Mouse (Mus musculus) T-helper 2 cell (primary cell): Measurements from ENCODE around the gene March1.

Source experiments
- in situ Hi-C: fragments of 300-600 bp; cut with MboI, MseI; formaldehyde crosslinking; loops from one replicate; pipeline ENCODE4 v1.15.1; 2025; ENCODE audit warnings: high pct_unique_total_duplicates

Gene March1

DNA sequence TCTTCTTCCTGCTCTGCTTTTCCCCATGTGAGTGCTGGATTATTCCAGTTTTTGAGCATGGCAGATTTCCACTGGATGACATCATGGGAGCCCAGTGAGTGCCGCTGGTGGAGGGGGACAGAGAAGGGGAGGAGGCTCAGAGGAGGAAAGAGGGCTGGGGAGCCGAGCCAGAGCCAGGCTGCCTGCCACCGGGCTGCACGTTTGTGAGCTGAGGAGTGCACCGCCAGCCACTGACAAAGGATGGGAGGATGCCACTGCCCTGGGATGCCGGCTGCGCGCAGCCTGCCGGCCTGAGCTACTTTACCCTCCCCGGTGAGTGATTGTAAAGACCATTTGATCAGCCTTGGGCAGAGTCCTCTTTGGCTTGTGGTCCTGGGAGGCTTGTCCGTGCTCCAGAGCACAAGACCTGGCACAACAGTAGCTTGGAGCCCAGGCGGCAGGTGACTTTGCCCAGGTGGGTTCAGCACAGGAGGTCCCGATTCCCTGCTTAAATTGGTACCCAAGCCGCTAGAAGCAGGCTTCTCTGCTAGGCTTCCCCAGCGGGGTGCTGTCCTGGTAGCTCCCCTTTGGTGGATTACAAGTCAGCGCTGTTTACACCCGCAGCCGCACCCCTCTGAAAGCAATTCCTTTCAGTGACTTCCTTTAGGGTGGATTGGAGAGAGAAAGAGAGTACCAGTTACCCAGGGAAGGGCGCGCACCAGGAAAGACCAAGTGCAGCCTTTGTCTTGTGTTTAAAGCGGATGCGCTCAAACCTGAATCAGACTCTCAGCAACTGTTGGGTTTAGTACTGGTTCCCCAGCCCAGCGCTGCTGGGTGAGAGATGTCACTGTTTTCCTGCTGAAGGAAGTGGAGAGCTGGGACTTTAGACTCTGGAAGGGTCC lies at the start of gene March1:
Gene March1 (plus strand): TSS at position 30 of the 881 bp plus-strand sequence.
- in situ Hi-C loops: no loop called here

DNA sequence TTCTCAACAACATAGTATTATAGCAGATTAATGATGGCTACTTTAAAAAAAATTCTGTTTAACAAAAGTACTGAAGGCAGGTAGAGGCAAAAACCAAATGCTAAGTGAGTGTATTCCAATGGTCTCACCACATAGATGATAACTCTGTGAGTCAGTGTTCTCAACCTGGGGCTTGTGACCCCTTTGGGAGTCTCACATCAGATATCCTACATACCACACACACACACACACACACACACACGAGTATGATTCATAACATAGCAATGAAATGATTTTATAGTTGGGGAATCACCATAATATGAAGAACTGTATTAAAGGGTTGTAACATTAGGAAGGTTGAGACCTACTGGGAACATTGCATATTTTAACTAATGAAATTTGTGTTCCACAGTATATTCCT lies 30.8 kb upstream of the March1 start:
- in situ Hi-C loops: no loop called here

DNA sequence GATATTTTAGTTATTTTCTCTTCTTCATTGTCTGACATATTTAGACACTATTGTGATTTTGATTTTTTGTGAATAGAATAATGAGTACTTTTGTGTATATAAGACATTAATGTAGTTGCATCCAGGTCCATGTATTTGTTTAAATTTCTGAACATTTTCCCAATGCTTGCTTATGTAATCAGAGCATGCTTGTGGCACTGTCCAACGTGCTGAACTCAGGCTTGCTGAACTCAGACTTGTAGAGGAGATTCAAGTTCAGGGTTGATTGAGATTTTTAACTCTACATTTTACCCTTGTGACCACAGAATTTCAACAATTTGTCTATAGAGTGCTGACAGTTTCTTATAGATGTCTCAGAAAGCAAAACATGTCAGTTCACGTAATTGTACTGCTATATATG lies 14.5 kb upstream of the March1 start:
- in situ Hi-C loops: no loop called here

- in situ Hi-C loops: no loop called here
Measured at GRCm38 (mm10) chr8:65609509-65609908, 8.2 kb upstream of the March1 start.

GRCm38 (mm10) chr8:65618966-65619365 lies 1.3 kb downstream of the March1 start:
- in situ Hi-C loops: no loop called here

- in situ Hi-C loops: no loop called here
Measured at GRCm38 (mm10) chr8:65644931-65645330, 27.2 kb downstream of the March1 start.

- in situ Hi-C loops: no loop called here
Measured at GRCm38 (mm10) chr8:65645502-65645901, 27.8 kb downstream of the March1 start.

DNA sequence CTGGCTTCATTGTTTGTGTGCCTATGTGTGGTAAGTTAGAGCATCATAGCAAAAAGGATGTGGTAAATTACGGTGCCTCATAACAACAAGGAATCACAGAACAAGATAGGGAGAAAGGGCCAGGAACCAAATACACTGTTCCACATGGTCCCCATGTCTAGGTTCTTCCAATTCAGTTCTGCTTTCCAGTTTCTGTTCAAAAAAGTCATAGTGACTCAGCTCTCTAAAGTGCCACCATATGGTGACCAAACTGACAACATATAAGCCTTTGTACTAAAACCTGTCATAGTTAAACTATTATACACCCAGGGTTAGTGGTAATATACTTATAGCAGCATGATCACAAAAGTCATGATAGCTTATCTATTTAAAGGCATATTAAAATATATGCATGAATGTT lies 28.2 kb downstream of the March1 start:
- in situ Hi-C loops: no loop called here

- in situ Hi-C loops: no loop called here
Measured at GRCm38 (mm10) chr8:65655924-65656323, 38.2 kb downstream of the March1 start.

- in situ Hi-C loops: no loop called here
Measured at GRCm38 (mm10) chr8:65661885-65662284, 44.2 kb downstream of the March1 start.

DNA sequence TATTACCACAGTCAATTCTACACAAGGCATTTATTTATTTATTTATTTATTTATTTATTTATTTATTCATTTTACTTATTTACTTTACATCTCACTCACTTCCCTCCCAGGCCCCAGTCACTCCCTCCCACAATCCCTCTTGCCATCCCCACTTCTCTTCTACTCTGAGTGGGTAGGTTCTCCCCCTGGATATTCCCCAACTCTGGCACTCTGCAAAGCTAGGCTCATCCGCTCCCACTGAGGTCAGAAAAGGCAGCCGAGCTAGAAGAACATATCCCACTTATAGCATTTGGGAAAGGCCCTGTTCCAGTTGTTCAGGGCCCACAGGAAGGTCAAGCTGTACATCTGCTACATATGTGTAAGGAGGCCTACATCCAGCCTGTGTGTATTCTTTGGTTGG lies 48.1 kb downstream of the March1 start:
- in situ Hi-C loops: no loop called here

GRCm38 (mm10) chr8:65743066-65743465 lies 125.4 kb downstream of the March1 start:
- in situ Hi-C loops: no loop called here

- in situ Hi-C loops: no loop called here
Measured at GRCm38 (mm10) chr8:65775815-65776214, 158.1 kb downstream of the March1 start.

DNA sequence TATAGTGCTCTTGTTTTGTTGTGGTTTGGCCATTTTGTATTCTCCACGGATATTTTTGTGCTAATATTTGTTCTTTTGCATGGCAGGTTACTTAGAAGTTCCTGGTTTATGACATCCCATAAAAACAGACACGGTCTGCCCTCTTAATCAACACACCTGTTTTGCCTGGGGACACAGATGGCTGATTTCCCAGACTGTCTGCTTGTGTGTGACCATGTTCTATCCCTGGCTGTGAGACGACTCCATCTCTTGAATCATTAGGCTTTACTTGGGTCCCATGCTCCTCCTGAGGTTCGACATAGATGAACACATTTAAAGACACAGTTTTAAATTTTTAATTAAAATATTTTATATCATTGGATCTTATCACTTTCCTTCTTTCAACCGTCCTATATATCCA lies 163.5 kb downstream of the March1 start:
- in situ Hi-C loops: no loop called here

GRCm38 (mm10) chr8:65812971-65813370 lies 195.3 kb downstream of the March1 start:
- in situ Hi-C loops: no loop called here

DNA sequence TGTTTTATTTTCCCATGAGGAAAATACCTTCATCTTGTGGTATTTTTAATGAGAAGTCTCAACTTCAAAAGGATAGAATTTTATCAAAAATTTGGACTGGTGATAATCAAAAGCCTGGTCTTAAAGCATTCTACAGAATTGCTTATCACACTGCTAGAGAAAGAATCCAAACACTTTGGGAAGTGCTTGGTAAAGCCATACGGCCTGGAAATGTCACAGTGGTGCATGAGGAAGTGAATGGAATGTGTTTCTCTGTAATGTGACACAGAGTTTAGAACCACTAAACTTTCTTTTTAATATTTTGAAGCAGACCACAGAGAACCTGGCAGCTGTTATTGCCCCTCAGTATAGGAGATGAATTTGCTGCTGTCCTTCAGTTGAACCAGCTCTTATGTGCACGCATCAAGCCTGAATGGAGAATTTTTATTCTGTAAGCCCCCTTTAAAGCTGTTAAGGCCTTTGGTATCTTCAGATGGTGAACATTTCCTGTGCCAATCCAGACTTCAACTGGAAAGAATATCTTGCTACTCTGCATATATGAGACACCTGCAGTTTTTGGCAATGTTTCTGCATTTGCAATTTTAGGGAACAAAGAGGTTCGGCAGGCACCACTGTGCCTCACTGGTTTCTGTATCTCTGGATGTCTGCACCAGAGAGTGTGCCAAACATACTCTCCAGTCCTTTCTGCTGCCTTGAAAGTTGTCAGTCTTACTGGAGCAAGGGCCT lies 304.8 kb downstream of the March1 start:
- in situ Hi-C loops: no loop called here

- in situ Hi-C loops: no loop called here
Measured at GRCm38 (mm10) chr8:65956948-65957347, 339.2 kb downstream of the March1 start.

DNA sequence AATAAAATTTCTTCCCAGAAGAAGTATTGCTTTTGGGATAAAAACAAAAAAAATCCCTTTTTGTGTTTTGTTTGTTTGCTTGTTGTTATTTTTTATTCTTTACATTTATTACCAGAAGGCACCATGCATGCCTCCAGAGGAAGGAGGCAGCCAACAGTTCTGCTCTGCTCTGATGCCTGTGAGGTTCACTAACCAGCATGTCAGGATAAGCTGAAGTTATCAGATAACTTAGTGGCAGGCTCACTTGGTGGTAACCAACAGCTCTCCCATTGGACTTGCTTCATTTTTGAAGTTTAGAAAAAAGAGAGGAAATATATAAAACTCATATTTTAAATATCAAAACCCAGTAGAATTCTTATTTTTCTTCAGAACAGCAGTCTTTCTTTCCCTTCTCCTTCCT lies 339.8 kb downstream of the March1 start:
- in situ Hi-C loops: no loop called here

DNA sequence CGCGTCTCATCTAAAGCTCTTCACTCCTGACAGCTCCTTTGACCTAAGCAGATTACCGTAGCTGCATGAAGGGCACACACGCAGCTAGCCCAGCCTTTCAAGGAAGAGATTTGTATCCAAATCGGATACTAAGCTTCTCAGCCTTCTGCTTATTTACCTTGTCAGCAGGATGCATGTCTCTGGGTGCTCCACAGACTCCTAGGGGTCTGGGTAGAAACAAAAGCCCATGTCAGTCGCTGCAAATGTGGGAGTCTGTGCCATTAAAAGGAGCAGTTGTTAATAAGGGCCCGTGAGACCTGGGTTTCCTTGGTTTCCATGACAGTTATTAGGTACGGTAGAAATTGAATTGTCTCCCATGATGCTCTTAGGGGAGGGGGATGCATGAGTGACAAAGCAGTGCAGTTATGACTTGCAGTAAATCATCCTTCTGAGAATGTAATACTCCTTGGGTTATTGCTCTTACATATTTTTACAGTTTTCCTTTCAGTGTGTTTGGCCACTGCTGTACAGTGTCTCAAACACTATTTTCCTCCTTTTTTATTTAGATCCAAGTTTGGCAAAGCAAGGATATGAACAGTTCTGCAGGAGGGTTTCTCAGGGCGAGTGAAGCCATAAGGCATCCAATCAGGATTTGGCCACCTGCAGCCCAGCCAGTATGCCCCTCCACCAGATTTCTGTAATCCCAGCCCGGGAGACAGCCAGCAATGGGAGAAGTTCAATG lies 349.0 kb downstream of the March1 start:
- in situ Hi-C loops: no loop called here

DNA sequence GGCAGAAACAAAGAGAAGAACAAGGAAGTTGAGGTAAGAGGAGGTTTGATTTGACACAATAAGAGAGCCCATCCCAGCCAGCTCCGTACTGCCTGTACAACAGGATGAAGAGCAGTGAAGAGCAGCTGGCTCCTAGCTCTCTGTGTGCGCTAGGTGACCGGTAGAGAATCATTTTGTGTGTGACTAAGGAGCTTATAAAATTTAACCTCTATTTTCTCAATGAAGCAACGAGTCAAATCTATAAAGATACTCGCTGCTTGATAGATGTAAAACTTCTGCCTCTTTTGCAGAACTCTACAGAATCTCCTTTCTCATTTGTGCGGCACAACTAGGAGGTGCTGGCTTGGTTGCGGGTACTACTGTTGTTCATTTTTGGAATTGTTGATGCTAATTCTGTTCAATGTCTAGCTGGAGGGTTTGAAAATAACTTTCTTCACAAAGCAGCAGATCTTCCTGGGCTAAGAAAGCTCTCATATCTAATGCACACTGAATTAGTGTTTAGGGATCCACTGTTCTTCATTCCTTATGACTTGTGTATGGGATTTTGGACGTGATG lies 349.6 kb downstream of the March1 start:
- in situ Hi-C loops: no loop called here

DNA sequence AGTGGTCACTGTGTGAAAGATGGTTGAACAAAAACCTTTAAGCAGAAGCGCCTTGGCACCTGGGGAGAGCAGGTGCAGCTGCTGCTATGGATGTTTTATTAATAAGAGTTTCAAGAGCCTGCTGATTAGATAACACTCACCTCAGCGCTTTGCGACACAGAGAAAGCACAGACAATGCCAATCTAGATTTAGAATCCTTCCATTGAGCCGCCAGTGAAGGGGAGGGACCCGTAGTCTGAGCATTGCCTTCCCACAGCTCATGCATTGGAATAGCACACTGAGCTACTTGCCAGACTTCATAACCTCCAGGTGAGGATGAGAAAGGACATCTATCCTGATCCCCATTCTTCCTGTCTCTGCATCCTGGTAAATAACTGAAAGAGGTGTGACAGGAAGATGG lies 359.2 kb downstream of the March1 start:
- in situ Hi-C loops: no loop called here

- in situ Hi-C loops: no loop called here
Measured at GRCm38 (mm10) chr8:65982039-65982438, 364.3 kb downstream of the March1 start.
